Mouse (Mus musculus) urinary bladder, postnatal 4 days (tissue): ENCODE data around the gene Dtymk.

Source experiments
- DNase-seq, 2 experiments: peaks; one replicate each; pipeline ENCODE4 v3.0.0; 2021 to 2022; ENCODE audit warnings: low spot score in 2 of 2

The Dtymk gene

GRCm38 (mm10) chr1:93748539-93748938 lies 53.2 kb downstream of the Dtymk start:
- no peak for DNase-seq

GRCm38 (mm10) chr1:93746179-93746578 lies 55.6 kb downstream of the Dtymk start:
- DNase-seq = no peak

- DNase-seq = no peak
Measured at GRCm38 (mm10) chr1:93742910-93743309, 58.8 kb downstream of the Dtymk start.
